Mouse (Mus musculus) erythroblast, embryonic 14.5 days (primary cell): ENCODE data around the gene Tnfsf12.

Experiments
- GATA1 ChIP-seq: IDR thresholded peaks from 2 replicates; pipeline ENCODE4 v1.6.1; 2012; ENCODE audit warnings: low read length, inconsistent platforms, mixed read lengths
- TAL1 ChIP-seq: IDR thresholded peaks from 3 replicates; pipeline ENCODE4 v1.6.1; 2012; ENCODE audit warnings: low read length, inconsistent platforms, mixed read lengths

GRCm38 (mm10) chr11:69707480-69707847 is 11.8 kb upstream of the Tnfsf12 start:
- TF ChIP-seq GATA1 (no peak), TAL1 (no peak)
